Mouse (Mus musculus): Measurements from ENCODE around the gene Gm7697.
"Not testable (repeated sequence)": the region's sequence is repeated elsewhere in the genome, so short reads cannot be mapped to it uniquely, and the experiment has no call there.

Gene Gm7697

DNA sequence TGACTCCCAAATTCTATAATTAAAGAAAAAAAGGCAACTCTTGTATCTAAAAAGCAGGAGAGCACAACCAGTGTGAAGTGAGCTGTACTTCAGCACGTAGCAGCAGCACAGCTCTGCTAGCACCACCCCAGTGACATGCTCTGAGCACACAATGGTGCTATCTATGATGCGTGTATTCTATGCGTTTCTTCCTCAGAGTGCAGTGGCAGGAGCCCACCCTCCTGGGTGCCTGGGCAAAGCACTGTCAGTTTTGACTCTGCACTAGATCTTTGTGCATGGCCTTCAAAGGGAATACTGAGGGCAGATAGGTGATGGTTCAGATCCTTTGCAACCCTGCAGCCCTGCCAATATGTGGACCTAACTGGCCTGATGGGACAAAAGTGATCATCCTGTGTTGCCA is at the start of gene Gm7697:
Gm7697 (minus strand) TSS at position 101 of the 400 bp plus-strand sequence.
- not testable (repeated sequence) for DNase-seq

DNA sequence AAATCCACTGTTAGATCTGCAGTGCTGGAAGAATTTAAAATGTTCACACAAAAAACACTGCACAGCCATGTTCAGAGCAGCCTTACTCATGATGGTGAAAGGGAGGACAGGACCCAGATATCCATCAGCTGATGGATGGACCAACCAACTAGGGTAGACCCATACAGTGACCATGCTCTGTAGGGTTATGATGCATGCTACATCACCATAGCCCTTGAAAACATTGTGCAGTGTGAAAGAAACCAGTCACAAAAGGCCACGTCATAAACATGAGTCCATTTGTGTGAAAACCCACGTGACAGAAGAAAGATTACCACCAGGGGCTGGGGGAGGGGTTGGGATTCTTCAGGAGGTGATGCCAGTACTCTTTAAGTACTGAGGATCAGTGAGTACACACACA is 28.5 kb upstream of the Gm7697 start:
- not testable (repeated sequence) for DNase-seq

DNA sequence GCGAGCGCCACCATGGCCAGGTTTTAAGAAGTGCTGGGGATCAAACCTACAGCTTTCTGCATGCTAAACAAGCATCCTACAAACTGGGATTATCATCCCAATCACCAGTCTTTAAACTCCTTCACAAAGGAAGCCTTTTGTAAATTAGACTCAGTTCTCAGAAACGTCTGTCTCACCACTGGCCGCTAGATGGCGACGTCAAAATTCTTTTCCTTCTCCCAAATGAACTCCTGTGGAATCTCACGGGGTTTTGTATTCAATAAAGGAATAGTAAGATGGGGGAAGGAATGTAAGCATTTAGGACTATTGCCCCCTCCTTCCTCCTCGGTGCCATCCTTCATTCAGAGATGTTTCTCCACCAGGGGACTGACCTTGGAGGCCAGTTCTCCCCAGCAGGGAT is 26.8 kb upstream of the Gm7697 start:
- peak; percentile 19 for DNase-seq

DNA sequence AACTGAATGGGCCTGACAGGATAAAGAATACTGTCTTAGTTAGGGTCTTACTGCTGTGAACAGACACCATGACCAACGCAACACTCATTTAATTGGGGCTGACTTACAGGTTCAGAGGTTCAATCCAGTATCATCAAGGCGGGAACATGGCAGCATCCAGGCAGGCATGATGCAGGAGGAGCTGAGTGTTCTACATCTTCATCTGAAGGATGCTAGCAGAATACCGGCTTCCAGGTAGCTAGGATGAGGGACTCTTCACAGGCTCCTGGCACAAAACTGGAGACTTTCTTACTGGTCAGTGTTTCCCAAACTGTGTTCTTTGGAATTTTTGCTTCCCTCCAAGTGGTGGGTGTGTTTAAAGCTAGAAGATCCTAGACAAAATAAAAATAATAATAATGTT is 25.3 kb upstream of the Gm7697 start:
- not testable (repeated sequence) for DNase-seq

DNA sequence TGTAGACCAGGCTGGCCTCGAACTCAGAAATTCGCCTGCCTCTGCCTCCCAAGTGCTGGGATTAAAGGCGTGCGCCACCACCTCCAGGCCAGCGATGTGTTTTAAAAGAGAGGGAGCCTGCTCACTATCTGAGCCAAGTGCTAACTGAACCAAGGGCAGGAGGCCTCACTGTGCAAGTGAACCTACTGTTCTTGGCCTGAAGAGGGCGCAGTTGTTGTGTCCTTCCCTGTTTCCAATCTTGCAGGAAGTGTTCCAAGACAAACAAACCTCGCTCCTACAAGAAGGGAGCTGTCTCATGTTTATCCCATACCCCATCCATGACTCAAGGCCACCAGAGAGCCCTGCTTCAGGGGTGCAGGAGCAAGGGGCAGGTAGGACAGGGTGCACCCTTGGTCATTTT is 24.4 kb upstream of the Gm7697 start:
- DNase-seq, result not testable (repeated sequence)

DNA sequence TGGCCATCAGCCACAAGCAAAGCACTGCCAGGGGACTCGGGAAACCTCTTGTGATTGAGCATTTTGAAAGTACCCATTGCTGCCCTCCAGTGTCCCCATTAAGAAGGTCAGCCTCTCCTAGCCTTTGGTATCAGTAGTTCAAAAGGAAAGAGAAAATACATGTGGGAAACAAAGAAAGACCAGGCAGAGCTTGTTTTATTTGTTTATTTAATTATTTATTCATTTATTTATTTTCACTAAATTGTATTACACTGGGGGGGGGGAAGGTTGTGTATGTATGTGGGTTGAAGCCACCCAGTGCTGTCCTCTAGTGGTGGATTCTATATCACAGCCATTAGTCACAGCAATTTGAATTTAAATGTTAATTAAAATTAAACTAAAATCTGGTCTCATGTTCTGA is 22.2 kb upstream of the Gm7697 start:
- not testable (repeated sequence) for DNase-seq

DNA sequence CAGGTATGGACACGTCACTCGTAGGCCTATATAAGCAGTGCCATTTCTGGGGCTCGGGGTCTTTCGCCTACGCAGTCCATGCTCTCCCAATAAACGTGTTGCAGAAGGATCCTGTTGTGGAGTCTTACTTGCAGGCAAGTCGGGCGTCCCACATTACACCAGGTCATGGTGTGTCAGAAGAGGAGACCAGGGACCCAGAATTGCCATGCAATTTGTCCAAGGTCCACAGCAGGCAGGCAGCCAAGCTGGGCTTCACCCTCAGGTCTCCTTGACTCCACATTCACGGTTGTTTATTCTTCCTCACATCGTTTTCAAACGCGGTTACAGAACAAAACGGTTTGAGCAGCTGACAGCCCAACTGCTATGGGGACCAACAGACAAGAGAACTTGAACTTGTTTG is 21.7 kb upstream of the Gm7697 start:
- DNase-seq, result not testable (repeated sequence)

DNA sequence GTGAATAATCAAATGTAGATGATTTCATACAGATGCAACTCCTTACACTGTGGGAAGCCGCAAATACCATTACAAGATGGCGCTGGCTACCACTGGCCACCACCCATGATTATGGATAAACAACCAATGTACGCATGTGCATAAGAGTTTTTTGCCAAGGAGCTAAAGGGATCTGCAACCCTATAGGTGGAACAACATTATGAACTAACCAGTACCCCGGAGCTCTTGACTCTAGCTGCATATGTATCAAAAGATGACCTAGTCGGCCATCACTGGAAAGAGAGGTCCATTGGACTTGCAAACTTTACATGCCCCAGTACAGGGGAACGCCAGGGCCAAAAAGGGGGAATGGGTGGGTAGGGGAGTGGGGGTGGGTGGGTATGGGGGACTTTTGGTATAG is 21.2 kb upstream of the Gm7697 start:
- not testable (repeated sequence) for DNase-seq

DNA sequence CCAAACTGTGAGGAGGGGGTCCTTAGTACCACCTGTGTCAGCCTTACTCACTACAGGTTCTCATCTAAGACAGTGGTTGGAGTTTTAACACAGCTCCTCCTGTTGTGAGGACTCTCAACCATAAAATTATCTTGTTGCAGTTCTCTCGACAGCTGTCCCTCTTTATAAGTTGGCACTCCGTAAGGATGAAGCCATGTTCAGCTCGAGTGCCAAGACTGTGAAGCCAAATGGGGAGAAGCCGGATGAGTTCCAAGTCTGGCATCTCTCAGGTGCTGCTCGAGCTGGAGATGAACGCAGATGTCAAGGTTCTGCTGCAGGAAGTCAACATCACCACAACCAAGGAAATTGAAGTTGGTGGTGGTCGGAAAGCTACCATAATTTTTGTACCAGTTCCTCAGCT is 18.0 kb upstream of the Gm7697 start:
- DNase-seq, result not testable (repeated sequence)

DNA sequence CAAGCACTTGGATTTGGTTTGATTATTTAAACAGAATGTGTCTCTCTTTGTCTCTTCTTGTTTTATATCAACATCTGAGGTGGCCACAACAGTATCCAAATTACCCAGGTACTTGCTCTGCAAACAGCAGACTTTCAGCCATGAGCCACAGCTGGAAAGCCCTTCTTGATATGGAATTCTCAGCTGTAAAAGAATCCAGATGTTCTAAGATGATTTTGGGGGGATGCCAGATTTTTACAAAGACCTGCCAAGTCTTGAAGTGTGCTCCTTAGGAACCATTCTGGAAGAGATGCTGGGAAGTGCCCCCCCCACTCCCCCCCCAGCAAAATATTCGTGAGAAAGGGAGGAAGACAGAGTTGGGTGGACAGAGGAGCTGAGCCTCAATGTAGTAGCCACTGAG is 17.6 kb upstream of the Gm7697 start:
- DNase-seq, result not testable (repeated sequence)

DNA sequence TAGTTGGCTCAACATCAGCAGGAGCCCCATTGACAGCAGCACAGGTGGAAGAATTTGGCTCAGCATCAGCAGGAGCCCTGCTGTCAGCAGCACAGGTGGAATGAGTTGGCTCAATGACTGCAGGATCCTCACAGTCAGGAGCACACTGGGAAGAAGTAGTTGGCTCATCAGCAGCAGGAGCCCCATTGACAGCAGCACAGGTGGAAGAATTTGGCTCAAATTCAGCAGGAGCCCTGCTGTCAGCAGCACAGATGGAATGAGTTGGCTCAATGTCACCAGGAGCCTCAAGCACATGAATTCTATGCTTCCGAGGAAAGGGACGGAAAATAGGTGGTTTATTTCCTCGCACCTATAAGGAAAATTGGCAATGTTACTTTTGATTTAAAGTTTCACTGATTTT is 47.8 kb downstream of the Gm7697 start:
- DNase-seq, result not testable (repeated sequence)

DNA sequence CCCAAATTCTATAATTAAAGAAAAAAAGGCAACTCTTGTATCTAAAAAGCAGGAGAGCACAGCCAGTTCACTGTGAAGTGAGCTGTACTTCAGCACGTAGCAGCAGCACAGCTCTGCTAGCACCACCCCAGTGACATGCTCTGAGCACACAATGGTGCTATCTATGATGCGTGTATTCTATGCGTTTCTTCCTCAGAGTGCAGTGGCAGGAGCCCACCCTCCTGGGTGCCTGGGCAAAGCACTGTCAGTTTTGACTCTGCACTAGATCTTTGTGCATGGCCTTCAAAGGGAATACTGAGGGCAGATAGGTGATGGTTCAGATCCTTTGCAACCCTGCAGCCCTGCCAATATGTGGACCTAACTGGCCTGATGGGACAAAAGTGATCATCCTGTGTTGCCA is 69.3 kb downstream of the Gm7697 start, which contains the start of gene Gm9495:
Gm9495 (minus strand) TSS at position 101 of the 400 bp plus-strand sequence.
- not testable (repeated sequence) for DNase-seq

All from thymus, postnatal 14 days (tissue).